Mouse (Mus musculus): ENCODE measurements at regions not wholly inside any gene's neighbourhood (a gene's known extent, or its start where the extent isn't known, plus 50 kb on each side); places are given as distances from the start of the nearest gene placed in this dataset.

DNA sequence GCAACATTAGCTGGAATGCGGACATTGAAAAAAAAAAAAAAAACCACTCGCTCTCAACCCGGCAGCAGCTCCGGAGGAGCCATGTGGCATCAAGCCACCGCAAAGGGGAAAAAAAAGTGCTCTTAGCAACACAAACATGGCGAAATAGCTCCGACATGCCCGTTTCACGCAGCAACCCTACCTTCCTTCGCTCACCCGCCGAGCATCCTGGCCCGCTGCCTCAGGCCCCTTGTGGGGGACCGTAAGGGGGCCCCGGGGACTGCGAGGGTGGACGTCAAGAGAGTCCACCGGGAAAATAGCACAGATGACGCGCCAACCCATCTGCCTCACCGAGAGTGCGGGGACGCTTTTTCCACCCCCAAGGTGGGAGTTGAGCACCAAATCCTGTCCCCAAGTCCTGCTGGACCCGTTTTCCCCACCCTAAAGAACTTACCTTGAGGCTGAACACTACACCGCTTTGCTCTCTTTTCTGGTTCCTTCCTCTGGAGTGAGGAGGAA is 180.8 kb upstream of the Mkln1 start:
- Histone ChIP-seq H3K36me3 (ENCODE audit: control insufficient read depth, insufficient read depth, low read length) (no peaks in the 10 kb centered on the region), H3K4me1 (ENCODE audit: control insufficient read depth, insufficient read depth, low read length) (peaks cover 17% of the 10 kb centered on the region), H3K27ac (ENCODE audit: insufficient read depth, low read depth, low read length) (peak overlapping the region; percentile 100), H3K4me3 (ENCODE audit: insufficient read depth, low read depth, low read length) (peak overlapping the region; percentile 80), H3K27me3 (replicated peaks; ENCODE audit: control insufficient read depth, insufficient read depth, low read length) (no peaks in the 10 kb centered on the region)
- under 1% methylated on average over 25 of the region's 25 CpGs for whole genome bisulfite sequencing
- DNase-seq: peak; percentile 75
- TF ChIP-seq CTCF (conservative IDR thresholded peaks at IDR 0.05; ENCODE audit: insufficient read depth, insufficient read length, low read depth, low read length) (no peak), POLR2A (IDR thresholded peaks at IDR 0.05; ENCODE audit: low read depth, low read length) (no peak)

DNA sequence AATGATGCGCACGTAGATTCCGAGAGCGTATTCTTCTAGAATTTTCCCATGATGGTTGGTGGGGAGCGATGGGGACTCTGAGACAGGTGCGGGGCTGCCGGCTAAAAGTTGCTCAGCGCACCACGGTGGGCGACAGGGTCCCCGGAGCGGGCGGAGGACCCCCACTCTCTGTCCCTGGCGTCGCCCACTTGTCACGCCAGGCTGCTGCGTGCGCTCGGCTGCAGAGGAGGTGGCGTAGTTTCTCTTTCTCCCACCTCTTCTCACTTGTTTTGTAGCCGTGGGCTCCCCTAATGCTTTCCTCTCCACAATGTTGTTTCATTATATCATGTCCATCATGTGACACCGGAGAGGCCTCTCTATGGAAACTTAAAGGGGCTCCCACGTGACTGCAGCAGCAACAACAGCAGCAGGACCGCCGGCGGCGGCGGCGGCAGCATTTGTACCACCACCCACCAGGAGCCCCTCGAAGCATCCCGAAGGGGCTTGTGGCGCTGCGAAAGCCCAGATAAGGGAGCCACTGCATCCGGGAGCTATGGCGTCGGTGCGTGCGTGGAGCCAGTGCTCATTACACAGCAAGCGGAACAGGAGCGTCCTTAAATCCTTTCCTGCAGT is 180.3 kb upstream of the Mkln1 start:
- H3K4me3 ChIP-seq (ENCODE audit: insufficient read depth, low read depth, low read length): peak overlapping the region; percentile 80
- H3K36me3 ChIP-seq (ENCODE audit: control insufficient read depth, insufficient read depth, low read length): no peaks in the 10 kb centered on the region
- H3K4me1 ChIP-seq (ENCODE audit: control insufficient read depth, insufficient read depth, low read length): peaks cover 17% of the 10 kb centered on the region
- peak; percentile 86 for DNase-seq
- H3K27me3 ChIP-seq (replicated peaks; ENCODE audit: control insufficient read depth, insufficient read depth, low read length): no peaks in the 10 kb centered on the region
- H3K27ac ChIP-seq (ENCODE audit: insufficient read depth, low read depth, low read length): peak overlapping the region; percentile 100
- under 1% methylated on average over 40 of the region's 40 CpGs for WGBS
- TF ChIP-seq CTCF (conservative IDR thresholded peaks at IDR 0.05; ENCODE audit: insufficient read depth, insufficient read length, low read depth, low read length) (no peak), POLR2A (IDR thresholded peaks at IDR 0.05; ENCODE audit: low read depth, low read length) (no peak)

DNA sequence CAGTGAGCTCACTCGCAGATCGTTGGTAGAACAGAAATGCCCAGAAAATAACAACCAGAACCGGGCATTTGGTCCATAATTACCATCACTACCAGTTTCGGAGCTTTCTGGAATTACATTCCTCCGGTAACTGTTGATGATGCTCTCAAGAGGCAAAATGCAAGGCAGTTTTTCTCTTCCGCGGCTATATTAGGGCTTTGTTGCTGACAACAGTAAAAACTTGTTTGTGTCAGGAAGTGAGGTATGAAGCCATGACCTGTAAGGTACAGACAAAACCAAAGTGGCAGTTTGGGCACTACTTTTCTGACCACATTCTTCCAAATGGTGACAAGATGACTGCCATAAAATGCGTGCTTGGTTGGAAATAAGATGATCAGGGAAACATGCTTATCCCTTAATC is 179.7 kb upstream of the Mkln1 start:
- Histone ChIP-seq H3K4me1 (ENCODE audit: control insufficient read depth, insufficient read depth, low read length) (peaks cover 17% of the 10 kb centered on the region), H3K27me3 (replicated peaks; ENCODE audit: control insufficient read depth, insufficient read depth, low read length) (no peaks in the 10 kb centered on the region), H3K27ac (ENCODE audit: insufficient read depth, low read depth, low read length) (peak overlapping the region; percentile 100), H3K4me3 (ENCODE audit: insufficient read depth, low read depth, low read length) (peak overlapping the region; percentile 80), H3K36me3 (ENCODE audit: control insufficient read depth, insufficient read depth, low read length) (no peaks in the 10 kb centered on the region)
- TF ChIP-seq POLR2A (IDR thresholded peaks at IDR 0.05; ENCODE audit: low read depth, low read length) (no peak), CTCF (conservative IDR thresholded peaks at IDR 0.05; ENCODE audit: insufficient read depth, insufficient read length, low read depth, low read length) (no peak)
- DNase-seq: peak; percentile 57
- WGBS: 25% methylated on average over 8 of the region's 8 CpGs

DNA sequence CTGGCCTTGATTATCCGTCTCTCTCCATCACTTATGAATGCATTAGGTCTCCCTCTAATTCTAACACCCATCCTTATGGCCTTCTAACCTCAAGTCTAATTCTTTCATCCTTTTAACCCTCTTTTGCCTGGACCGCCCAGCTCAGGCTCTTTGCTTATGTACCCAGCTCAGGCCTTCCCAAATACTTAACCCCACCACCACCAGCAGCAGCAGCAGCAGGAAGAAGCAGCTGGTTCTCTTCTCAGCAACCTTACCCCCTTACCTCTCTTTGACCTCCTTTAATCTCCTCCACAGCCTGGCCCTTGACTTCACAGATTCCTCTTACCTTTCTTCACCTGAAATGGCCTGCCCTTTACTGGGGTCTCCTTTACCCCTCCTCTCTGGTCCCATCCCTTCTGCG is 178.8 kb upstream of the Mkln1 start:
- peak overlapping the region; percentile 100 for H3K27ac ChIP-seq (ENCODE audit: insufficient read depth, low read depth, low read length)

DNA sequence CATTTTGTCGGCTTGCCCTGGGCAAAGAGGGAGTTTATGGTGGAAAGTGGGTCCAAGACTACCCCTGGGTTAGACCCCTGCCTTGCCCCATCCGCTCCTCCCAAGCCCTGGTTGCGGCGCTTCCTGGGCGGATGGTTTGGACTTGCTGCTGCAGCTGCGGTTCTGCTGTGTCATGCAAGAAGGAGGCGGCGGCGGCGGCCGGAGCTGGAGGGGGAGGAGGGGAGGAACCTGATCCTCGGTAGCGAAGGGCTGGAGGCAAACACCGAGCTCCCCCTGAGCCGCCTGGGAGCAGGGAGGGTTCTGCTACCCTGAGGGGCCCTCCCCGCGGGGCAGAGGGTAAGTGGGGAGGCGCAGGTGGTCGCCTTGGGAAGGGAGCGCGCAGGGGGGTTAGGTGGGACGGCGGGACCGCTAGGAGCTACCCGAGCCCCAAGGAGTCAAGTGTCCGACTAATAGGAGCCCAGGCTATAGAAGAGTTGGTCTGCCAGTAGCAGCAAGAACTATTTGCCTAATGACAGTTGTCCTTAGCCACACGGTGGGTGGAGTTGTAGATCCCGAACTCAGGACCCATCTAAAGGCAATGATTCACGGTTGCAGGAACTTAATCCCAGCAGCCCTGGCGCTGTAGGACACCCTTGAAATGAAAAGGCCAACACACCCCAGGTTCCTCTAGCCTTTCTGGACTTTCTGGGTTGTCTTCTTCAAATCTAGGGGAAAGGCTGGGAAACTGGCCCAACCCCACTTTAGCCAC is 178.2 kb upstream of the Mkln1 start:
- H3K4me3 ChIP-seq (ENCODE audit: insufficient read depth, low read depth, low read length): peak overlapping the region; percentile 53
- peaks cover 15% of the 10 kb centered on the region for H3K4me1 ChIP-seq (ENCODE audit: control insufficient read depth, insufficient read depth, low read length)
- peak overlapping the region; percentile 100 for H3K27ac ChIP-seq (ENCODE audit: insufficient read depth, low read depth, low read length)
- no peak for TF ChIP-seq CTCF (conservative IDR thresholded peaks at IDR 0.05; ENCODE audit: insufficient read depth, insufficient read length, low read depth, low read length)
- no peak for TF ChIP-seq POLR2A (IDR thresholded peaks at IDR 0.05; ENCODE audit: low read depth, low read length)
- H3K36me3 ChIP-seq (ENCODE audit: control insufficient read depth, insufficient read depth, low read length): no peaks in the 10 kb centered on the region
- H3K27me3 ChIP-seq (replicated peaks; ENCODE audit: control insufficient read depth, insufficient read depth, low read length): no peaks in the 10 kb centered on the region
- peak; percentile 89 for DNase-seq
- 2% methylated on average over 30 of the region's 30 CpGs for WGBS

More for the DNA sequence above, 178.8 kb upstream of the Mkln1 start:
- Histone ChIP-seq H3K4me3 (ENCODE audit: insufficient read depth, low read depth, low read length) (peak overlapping the region; percentile 53), H3K27me3 (replicated peaks; ENCODE audit: control insufficient read depth, insufficient read depth, low read length) (no peaks in the 10 kb centered on the region), H3K4me1 (ENCODE audit: control insufficient read depth, insufficient read depth, low read length) (peaks cover 15% of the 10 kb centered on the region), H3K36me3 (ENCODE audit: control insufficient read depth, insufficient read depth, low read length) (no peaks in the 10 kb centered on the region)
- TF ChIP-seq POLR2A (IDR thresholded peaks at IDR 0.05; ENCODE audit: low read depth, low read length): no peak
- TF ChIP-seq CTCF (conservative IDR thresholded peaks at IDR 0.05; ENCODE audit: insufficient read depth, insufficient read length, low read depth, low read length): no peak
- DNase-seq: no peak
- 53% methylated on average over 3 of the region's 3 CpGs for WGBS

DNA sequence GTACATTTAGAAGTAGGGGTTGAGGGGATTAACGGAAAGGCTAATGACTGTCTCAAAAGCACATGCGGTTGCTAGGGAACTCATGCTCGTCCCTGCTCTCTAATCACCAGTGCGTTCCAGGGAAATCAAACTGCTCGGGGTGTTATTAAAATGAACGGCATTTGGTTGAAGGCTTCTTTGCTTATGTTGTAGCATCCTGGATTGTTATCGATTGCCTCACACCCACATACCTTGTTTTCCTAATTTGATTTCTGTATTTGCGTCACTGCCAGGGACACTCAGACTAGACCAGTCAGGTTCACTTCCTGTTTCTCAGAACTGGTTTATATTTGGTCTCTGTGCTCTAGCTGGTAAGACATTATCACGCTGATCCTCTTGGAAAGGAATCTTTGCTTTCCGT is 177.0 kb upstream of the Mkln1 start:
- Histone ChIP-seq H3K27ac (ENCODE audit: insufficient read depth, low read depth, low read length) (peak overlapping the region; percentile 79), H3K27me3 (replicated peaks; ENCODE audit: control insufficient read depth, insufficient read depth, low read length) (no peaks in the 10 kb centered on the region), H3K36me3 (ENCODE audit: control insufficient read depth, insufficient read depth, low read length) (no peaks in the 10 kb centered on the region), H3K4me3 (ENCODE audit: insufficient read depth, low read depth, low read length) (peak overlapping the region; percentile 42), H3K4me1 (ENCODE audit: control insufficient read depth, insufficient read depth, low read length) (peaks cover 15% of the 10 kb centered on the region)
- WGBS: 14% methylated on average over 10 of the region's 10 CpGs
- DNase-seq: peak; percentile 70
- TF ChIP-seq POLR2A (IDR thresholded peaks at IDR 0.05; ENCODE audit: low read depth, low read length) (no peak), CTCF (conservative IDR thresholded peaks at IDR 0.05; ENCODE audit: insufficient read depth, insufficient read length, low read depth, low read length) (no peak)

DNA sequence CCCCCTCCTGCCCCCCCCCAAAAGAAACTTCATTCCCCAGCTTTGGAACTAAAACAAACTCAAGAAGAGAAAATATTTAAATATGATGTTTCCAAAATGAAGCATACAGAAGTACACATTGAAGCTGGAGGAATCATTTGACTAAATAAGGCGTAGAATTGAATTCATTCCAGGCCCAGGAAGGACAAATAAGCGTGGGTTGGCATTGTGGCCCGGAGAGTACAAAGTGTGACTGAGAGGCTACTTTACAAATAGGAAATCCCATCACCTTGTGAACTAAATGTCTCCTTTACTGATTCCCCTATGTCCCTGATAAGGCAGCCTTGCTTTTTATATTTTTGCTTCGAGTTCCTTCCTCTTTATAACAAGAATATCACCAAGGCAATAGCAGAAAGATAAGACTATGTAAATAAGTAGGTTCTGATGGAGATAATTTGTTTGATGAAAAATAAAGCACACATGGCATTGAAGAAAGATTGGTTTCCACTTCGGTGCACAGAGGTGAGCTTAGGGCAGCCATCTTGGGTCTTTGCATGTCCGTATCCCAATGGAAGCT is 176.4 kb upstream of the Mkln1 start:
- TF ChIP-seq CTCF (conservative IDR thresholded peaks at IDR 0.05; ENCODE audit: insufficient read depth, insufficient read length, low read depth, low read length) (no peak), POLR2A (IDR thresholded peaks at IDR 0.05; ENCODE audit: low read depth, low read length) (no peak)
- no peak overlapping the region for H3K4me3 ChIP-seq (ENCODE audit: insufficient read depth, low read depth, low read length)

More for the DNA sequence above, 176.4 kb upstream of the Mkln1 start:
- H3K27me3 ChIP-seq (replicated peaks; ENCODE audit: control insufficient read depth, insufficient read depth, low read length): no peaks in the 10 kb centered on the region
- DNase-seq: peak; percentile 57
- H3K4me1 ChIP-seq (ENCODE audit: control insufficient read depth, insufficient read depth, low read length): peaks cover 15% of the 10 kb centered on the region
- no peak overlapping the region for H3K27ac ChIP-seq (ENCODE audit: insufficient read depth, low read depth, low read length)
- no peaks in the 10 kb centered on the region for H3K36me3 ChIP-seq (ENCODE audit: control insufficient read depth, insufficient read depth, low read length)
- 56% methylated on average over 6 of the region's 6 CpGs for WGBS

All from kidney, adult 2 months (tissue).